Mouse (Mus musculus) E14TG2a.4 (cell line): ENCODE data around the gene Lrrk1.

Source experiments
- H3K27me3 ChIP-seq: 2 replicates; pipeline ENCODE4 v1.6.1; 2014; ENCODE audit warnings: low read length, control low read depth; ENCODE audit not compliant: insufficient read depth
- H3K36me3 ChIP-seq: 2 replicates; pipeline ENCODE4 v1.6.1; 2014; ENCODE audit warnings: low read length, control low read depth; ENCODE audit not compliant: insufficient read depth
- H3K4me1 ChIP-seq: replicated peaks from 2 replicates; pipeline ENCODE4 v1.6.1; 2014; ENCODE audit warnings: low read depth, low read length, control low read depth
- H3K4me3 ChIP-seq: replicated peaks from 2 replicates; pipeline ENCODE4 v1.5.1; 2014; ENCODE audit warnings: mild to moderate bottlenecking, low read length
- H3K9me3 ChIP-seq: 2 replicates; pipeline ENCODE4 v1.6.1; 2014; ENCODE audit warnings: low read length, control low read depth
- CTCF ChIP-seq: conservative IDR thresholded peaks from 2 replicates; pipeline ENCODE4 v1.5.1; 2014; ENCODE audit warnings: low read length
- NANOG ChIP-seq: IDR thresholded peaks from 2 replicates; pipeline ENCODE4 v1.6.1; 2014; ENCODE audit warnings: borderline replicate concordance, low read length, mixed read lengths
- POU5F1 ChIP-seq: IDR thresholded peaks from 2 replicates; pipeline ENCODE4 v1.6.1; 2014; ENCODE audit warnings: low read length, borderline replicate concordance

Lrrk1 gene

GRCm38 (mm10) chr7:66342323-66342722, 45.8 kb downstream of the Lrrk1 start:
- Histone ChIP-seq H3K36me3 (no peaks in the 10 kb centered on the region), H3K4me3 (no peak overlapping the region), H3K4me1 (no peaks in the 10 kb centered on the region), H3K9me3 (no peaks in the 10 kb centered on the region), H3K27me3 (peaks cover 8% of the 10 kb centered on the region; the same call in 1 of the 2 replicates)
- no peak for TF ChIP-seq NANOG
- no peak for TF ChIP-seq POU5F1
- peak; percentile 52 for TF ChIP-seq CTCF

GRCm38 (mm10) chr7:66340044-66340443, 48.1 kb downstream of the Lrrk1 start:
- H3K27me3 ChIP-seq = peaks cover 8% of the 10 kb centered on the region; the same call in 1 of the 2 replicates
- no peaks in the 10 kb centered on the region for H3K36me3 ChIP-seq
- no peaks in the 10 kb centered on the region for H3K9me3 ChIP-seq
- TF ChIP-seq NANOG (no peak), CTCF (no peak), POU5F1 (no peak)
- H3K4me1 ChIP-seq = no peaks in the 10 kb centered on the region
- H3K4me3 ChIP-seq = no peak overlapping the region

- Histone ChIP-seq H3K36me3 (no peaks in the 10 kb centered on the region), H3K27me3 (peaks cover 8% of the 10 kb centered on the region; the same call in 1 of the 2 replicates), H3K4me3 (no peak overlapping the region), H3K9me3 (no peaks in the 10 kb centered on the region), H3K4me1 (no peaks in the 10 kb centered on the region)
- TF ChIP-seq POU5F1 (no peak), NANOG (no peak), CTCF (no peak)
These were observed 48.5 kb downstream of the Lrrk1 start for GRCm38 (mm10) chr7:66339625-66340024.

- TF ChIP-seq POU5F1 (no peak), CTCF (no peak), NANOG (no peak)
- peaks cover 6% of the 10 kb centered on the region; the same call in 1 of the 2 replicates for H3K4me1 ChIP-seq
These were observed 51.2 kb downstream of the Lrrk1 start for GRCm38 (mm10) chr7:66336955-66337354.

GRCm38 (mm10) chr7:66333906-66334500, 54.1 kb downstream of the Lrrk1 start:
- peaks cover 5% of the 10 kb centered on the region; the same call in 1 of the 2 replicates for H3K27me3 ChIP-seq
- H3K4me3 ChIP-seq = no peak overlapping the region
- no peak for TF ChIP-seq CTCF
- TF ChIP-seq POU5F1 = no peak
- TF ChIP-seq NANOG = no peak
- no peaks in the 10 kb centered on the region for H3K36me3 ChIP-seq
- H3K9me3 ChIP-seq = no peaks in the 10 kb centered on the region
- peaks cover 14% of the 10 kb centered on the region for H3K4me1 ChIP-seq

More at GRCm38 (mm10) chr7:66336955-66337354, 51.2 kb downstream of the Lrrk1 start:
- Histone ChIP-seq H3K27me3 (peaks cover 6% of the 10 kb centered on the region; the same call in 1 of the 2 replicates), H3K9me3 (no peaks in the 10 kb centered on the region), H3K4me3 (no peak overlapping the region), H3K36me3 (no peaks in the 10 kb centered on the region)

GRCm38 (mm10) chr7:66332340-66332739, 55.8 kb downstream of the Lrrk1 start:
- Histone ChIP-seq H3K27me3 (no peaks in the 10 kb centered on the region), H3K9me3 (no peaks in the 10 kb centered on the region), H3K4me1 (peaks cover 29% of the 10 kb centered on the region), H3K36me3 (no peaks in the 10 kb centered on the region), H3K4me3 (no peak overlapping the region)
- TF ChIP-seq POU5F1 (no peak), NANOG (no peak), CTCF (no peak)

GRCm38 (mm10) chr7:66330610-66331009, 57.5 kb downstream of the Lrrk1 start:
- Histone ChIP-seq H3K27me3 (no peaks in the 10 kb centered on the region), H3K4me3 (no peak overlapping the region), H3K9me3 (no peaks in the 10 kb centered on the region), H3K36me3 (no peaks in the 10 kb centered on the region), H3K4me1 (peaks cover 36% of the 10 kb centered on the region)
- TF ChIP-seq NANOG (no peak), CTCF (no peak), POU5F1 (no peak)

GRCm38 (mm10) chr7:66327516-66327915, 60.6 kb downstream of the Lrrk1 start:
- peaks cover 29% of the 10 kb centered on the region for H3K4me1 ChIP-seq
- TF ChIP-seq CTCF = no peak
- no peak for TF ChIP-seq POU5F1
- no peak for TF ChIP-seq NANOG
- H3K27me3 ChIP-seq = no peaks in the 10 kb centered on the region
- H3K9me3 ChIP-seq = no peaks in the 10 kb centered on the region
- H3K36me3 ChIP-seq = no peaks in the 10 kb centered on the region
- H3K4me3 ChIP-seq = no peak overlapping the region

GRCm38 (mm10) chr7:66325419-66326053, 62.6 kb downstream of the Lrrk1 start:
- TF ChIP-seq CTCF = no peak
- no peak for TF ChIP-seq POU5F1
- no peak for TF ChIP-seq NANOG
- Histone ChIP-seq H3K9me3 (no peaks in the 10 kb centered on the region), H3K4me1 (peaks cover 27% of the 10 kb centered on the region), H3K4me3 (no peak overlapping the region), H3K27me3 (no peaks in the 10 kb centered on the region), H3K36me3 (no peaks in the 10 kb centered on the region)
